Mouse (Mus musculus): ENCODE measurements around the gene Psmb1.
"Not testable (repeated sequence)": the region's sequence is repeated elsewhere in the genome, so short reads cannot be mapped to it uniquely, and the experiment has no call there.

The Psmb1 gene

DNA sequence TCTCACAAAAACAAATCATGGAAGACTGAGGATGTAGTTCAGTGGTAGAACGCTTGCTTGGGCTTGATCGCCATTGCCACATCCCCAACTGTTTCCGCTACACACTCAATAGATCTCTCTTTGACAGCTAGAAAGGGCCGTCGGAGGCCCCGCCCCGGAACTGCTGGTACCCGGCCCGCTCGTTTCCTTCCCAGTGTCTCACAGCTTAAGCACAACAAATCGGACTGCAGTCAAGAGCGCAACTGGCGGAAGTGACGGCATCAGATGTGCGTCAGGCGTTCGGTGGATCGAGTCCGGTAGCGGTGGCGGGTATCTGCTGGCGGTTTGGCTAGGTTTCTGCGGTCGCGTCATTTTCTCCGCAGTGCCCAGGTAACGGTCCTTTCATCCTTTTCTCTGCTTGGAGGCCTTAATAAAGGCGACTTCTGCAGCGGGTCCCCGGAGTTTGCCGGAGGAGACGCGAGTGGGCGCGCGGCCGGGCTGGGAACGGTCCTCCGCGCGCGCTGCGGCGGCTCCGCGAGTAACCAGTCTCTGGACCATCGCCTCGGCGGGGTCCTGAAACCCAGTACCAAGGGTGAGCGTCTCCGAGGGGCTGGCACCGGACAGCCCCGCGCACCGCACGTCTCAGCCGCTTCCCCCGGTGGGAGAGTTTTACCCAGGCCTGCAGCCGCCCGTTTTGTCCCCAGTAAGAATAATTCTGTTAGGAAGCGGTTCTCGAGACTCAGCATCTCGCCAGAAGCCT lies at the start of gene Psmb1, which contains the start of gene Tbp:
TSS of gene Psmb1 (minus strand) at position 96 of the 739 bp plus-strand sequence.
TSS of gene Tbp (plus strand) at position 233 of the 739 bp plus-strand sequence.
- peak; percentile 98 for DNase-seq (ENCODE audit: low spot score)

GRCm38 (mm10) chr17:15546440-15546839 lies 46.9 kb upstream of the Psmb1 start:
- DNase-seq (ENCODE audit: low spot score): no peak

DNA sequence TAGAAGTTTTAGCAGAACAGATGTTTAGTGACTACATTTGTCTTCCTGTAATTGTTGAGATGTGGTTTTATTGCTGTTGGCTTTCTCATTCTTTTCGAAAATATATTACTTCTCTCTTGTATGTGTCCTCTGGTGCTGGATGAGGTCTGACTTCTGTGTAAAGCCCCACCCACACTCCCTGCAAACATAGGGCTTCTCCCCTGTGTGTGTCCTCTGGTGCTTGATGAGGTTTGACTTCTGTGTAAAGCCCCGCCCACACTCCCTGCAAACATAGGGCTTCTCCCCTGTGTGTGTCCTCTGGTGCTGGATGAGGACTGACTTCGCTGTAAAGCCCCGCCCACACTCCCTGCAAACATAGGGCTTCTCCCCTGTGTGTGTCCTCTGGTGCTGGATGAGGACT lies 44.3 kb upstream of the Psmb1 start:
- DNase-seq (ENCODE audit: low spot score): not testable (repeated sequence)

GRCm38 (mm10) chr17:15540309-15540708 lies 40.8 kb upstream of the Psmb1 start:
- no peak for DNase-seq (ENCODE audit: low spot score)

GRCm38 (mm10) chr17:15536457-15536904 lies 36.9 kb upstream of the Psmb1 start:
- DNase-seq (ENCODE audit: low spot score): no peak

GRCm38 (mm10) chr17:15535943-15536342 lies 36.4 kb upstream of the Psmb1 start:
- DNase-seq (ENCODE audit: low spot score): no peak

DNA sequence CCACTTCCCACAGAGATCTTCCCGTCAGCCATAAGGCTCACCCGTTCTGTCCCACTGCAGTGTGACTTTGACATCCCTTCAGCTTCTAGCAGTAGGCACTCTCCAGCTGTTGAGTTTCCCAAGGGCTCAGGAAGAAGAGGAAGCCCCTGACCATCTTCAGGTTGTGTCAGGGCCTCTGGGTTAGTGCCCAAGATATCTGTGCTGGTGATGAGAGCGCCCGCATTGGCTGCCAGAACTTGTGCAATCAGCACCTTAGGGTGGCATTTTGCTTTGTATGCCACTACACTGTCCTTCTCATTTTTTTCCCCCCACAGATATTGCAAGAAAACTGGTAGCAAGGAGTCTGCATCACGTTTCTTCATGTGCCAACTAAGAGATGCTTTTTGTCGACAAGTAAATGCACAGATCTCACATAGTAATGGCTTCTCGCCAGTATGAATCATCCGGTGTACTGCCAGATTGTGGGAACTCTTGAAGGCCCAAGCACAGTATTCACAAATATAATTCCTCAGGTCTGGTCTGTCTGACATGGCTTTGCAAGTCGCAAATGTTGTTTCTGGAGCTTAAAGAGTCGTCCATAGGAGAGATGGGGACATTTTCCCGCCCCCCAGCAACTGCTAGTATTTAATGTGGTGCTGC lies 35.7 kb upstream of the Psmb1 start:
- no peak for DNase-seq (ENCODE audit: low spot score)

GRCm38 (mm10) chr17:15530141-15530540 lies 30.6 kb upstream of the Psmb1 start:
- DNase-seq (ENCODE audit: low spot score): peak; percentile 65

- no peak for DNase-seq (ENCODE audit: low spot score)
Observed at GRCm38 (mm10) chr17:15528887-15529286, 29.3 kb upstream of the Psmb1 start.

GRCm38 (mm10) chr17:15527811-15528136 lies 28.2 kb upstream of the Psmb1 start:
- DNase-seq (ENCODE audit: low spot score): no peak

DNA sequence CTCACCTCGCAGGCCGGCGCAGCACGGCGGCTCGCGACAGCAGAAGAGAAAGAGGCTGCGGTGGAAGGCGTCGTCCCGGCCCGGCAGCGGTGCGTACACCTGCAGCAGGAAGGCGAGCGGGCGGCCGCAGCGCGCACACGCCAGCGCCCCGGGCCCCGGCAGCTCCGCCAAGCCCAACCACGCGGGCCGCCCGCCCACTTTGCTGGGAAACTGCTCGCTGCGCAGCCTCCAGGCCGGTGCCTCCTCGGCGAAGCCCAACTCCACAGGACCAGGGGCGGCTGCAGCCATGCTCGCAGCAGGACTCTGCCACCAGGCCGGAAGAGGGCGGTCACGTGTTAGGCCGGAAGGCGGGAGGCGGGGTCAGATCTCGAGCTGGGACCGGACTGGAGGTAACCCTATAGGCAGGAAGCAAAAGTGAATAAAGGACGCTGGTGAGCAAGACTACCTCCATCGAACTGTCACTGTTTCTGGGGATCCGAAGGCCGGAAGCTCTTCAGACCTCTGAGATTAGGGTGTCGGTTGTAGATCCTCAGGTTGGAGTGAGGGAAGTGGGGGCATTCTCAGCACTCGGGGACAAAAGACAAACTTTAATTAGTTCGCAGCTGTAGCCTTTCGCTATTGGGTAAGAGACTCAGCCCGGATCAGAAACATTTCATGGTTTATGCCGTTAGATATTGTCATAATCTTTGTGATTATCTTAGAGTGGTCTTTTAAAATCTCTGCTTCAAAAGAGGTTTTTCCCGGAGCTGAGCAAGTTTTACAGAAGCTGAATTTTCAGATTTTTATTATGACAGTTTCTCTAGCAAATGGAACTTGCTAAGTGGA lies 27.6 kb upstream of the Psmb1 start, which contains the start of gene Pdcd2:
TSS of gene Pdcd2 (minus strand) at position 316 of the 825 bp plus-strand sequence.
- peak; percentile 93 for DNase-seq (ENCODE audit: low spot score)

- DNase-seq (ENCODE audit: low spot score): no peak
Observed at GRCm38 (mm10) chr17:15526304-15526703, 26.8 kb upstream of the Psmb1 start.

- no peak for DNase-seq (ENCODE audit: low spot score)
Observed at GRCm38 (mm10) chr17:15518766-15519165, 19.2 kb upstream of the Psmb1 start.

DNA sequence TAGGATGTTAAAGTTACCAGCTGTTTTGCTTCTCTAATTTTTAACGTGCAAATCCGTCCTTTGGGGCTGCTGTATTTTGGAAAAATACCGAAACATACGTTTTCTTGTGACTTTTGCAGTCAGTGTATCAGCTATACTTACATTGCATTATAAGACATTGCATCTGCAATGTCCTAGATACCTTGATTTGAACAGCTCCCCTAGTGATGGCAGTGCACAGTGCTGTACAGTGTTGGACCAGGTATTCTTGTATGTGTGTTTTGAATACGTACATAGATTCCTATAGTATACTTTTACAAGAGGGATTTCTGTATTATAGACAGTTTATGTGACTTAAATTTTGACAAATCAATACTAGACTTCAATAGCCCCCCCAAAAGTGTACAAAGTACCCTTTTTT lies 18.6 kb upstream of the Psmb1 start:
- no peak for DNase-seq (ENCODE audit: low spot score)

- no peak for DNase-seq (ENCODE audit: low spot score)
Observed at GRCm38 (mm10) chr17:15517776-15518175, 18.2 kb upstream of the Psmb1 start.

DNA sequence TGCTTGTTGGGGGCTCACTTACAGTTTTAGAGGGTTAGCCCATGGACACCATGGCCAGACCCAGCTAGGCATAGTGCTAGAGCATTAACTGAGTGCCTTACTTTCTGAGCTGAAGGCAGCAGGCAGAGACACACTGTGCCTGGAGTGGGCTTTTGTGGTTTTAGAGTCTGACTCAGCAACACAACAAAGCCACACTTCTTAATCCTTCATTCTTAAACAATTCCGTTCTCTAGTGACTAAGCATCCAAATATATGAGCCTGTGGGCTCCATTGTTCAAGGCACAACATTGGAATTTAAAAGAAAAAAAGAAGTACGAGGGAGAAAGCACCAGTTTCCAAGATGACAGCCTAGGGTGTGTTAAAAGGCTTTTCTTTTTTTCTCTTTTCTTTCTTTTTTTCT lies 11.1 kb upstream of the Psmb1 start:
- DNase-seq (ENCODE audit: low spot score): no peak

GRCm38 (mm10) chr17:15498753-15499113 lies 818 bp downstream of the Psmb1 start:
- DNase-seq (ENCODE audit: low spot score): no peak

DNA sequence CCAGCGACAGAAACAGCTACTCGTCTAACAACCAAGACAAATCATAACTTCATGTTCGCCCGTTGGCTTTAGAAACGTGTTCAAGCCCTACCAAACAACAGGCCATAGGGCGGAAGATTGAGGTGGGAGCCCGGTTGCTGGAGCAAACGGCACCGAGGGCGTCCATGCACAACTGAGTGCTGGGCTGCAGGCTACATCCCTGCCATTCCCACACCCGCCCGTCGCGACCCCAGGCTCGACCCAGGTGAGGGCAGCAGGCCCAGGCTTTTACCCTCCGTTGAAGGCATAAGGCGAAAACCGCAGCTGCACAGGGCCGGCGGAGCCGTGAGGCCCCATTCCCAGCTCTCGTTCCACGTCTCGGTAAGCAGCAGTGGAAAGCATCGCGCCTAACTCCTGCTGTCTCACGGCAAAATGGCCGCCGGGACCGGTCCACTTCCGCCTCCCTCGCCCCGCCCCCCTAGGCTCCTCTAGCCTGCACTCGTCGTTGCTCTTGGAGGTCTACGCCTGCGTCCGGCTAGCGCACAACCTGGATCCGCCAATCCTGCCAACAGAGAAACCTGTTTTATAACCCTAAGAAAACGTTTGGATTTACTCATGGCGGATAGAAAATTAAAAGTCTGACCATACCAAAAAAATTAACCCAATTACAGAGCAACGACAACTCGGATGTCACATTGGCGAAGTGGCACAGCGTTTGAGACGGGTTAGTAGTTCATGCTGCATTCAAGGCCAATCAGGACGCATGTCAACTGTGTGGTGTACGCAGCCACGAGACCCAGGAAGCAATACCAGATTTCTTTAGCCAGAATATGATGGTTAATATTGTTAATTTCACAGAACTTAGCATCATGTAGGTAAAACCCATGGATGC lies 1.4 kb downstream of the Psmb1 start:
- peak; percentile 95 for DNase-seq (ENCODE audit: low spot score)

DNA sequence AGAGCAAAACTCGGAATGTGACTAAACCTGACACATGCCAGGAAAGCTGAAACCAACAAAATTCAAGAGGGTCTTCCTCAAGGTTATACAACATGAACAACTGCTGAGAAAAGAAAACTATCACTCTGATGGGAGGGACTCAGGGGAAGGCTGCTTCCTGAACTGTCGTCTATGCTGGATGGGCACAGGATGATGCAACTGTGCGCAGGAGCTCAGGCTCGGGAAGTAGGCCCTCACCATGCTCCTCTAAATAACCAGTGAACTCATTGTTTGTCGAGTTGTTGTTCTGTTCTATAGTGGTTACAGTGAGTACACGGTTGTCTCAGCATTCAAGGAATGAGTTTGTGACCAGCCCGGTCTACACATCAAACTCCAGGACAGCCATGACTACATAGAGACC lies 9.0 kb downstream of the Psmb1 start:
- DNase-seq (ENCODE audit: low spot score): no peak

DNA sequence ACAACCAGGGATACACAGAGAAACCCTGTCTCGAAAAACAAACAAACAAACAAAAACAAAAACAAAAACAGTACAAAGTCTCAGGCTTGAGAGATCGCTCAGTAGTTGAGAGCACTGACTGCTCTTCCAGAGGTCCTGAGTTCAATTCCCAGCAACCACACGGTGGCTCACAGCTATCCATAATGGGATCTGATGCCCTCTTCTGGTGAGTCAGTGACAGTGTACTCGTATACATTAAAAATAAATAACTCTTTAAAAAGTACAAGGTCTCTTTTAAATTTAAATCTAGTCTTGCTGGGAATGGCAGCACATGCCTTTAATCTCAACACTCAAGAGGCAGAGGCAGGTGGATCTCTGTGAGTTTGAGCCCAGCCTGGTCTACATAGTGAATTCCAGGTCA lies 26.9 kb downstream of the Psmb1 start:
- no peak for DNase-seq (ENCODE audit: low spot score)

GRCm38 (mm10) chr17:15467669-15468068 lies 31.9 kb downstream of the Psmb1 start:
- DNase-seq (ENCODE audit: low spot score): peak; percentile 61
